Mouse (Mus musculus): ENCODE data around the gene 1700001L19Rik. TPM values are rescaled to one million over a fixed set of nuclear protein-coding genes. Genes with fewer than 3 reads are reported as not detected.
A peak's percentile ranks its signal among the peaks of the same experiment; 100 is the strongest.
"Not testable (repeated sequence)": the region's sequence is repeated elsewhere in the genome, so short reads cannot be mapped to it uniquely, and the experiment has no call there.

Gene 1700001L19Rik
- polyA plus RNA-seq (2015; fragmentation: Nextera tagmentation; extraction: Ambion mirVana), result 3.9 and 5.6 TPM in 2 replicates

DNA sequence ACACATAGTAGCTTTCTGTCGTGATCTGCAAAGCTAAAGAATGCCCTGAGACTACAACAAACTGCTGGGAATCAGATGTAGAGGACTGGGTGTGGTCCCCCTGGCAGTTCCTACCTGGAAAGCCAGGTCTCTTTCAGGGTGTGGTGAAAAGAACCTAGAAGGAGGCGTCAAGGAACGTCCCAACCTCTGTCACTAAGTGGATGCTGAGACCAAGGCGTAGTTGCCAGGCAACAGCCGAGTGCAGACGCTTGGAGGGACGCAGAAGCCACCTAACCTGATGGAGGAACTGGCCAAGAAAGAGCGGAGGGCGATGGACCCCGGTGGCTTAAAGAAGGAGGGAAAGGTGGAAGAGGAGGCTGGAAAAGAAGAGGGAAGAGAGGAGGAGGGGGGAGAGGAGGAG, at the start of gene 1700001L19Rik:
TSS of gene 1700001L19Rik (plus strand) at position 223 of the 400 bp plus-strand sequence.
- no peaks in the 10 kb centered on the region for H3K27me3 ChIP-seq (replicated peaks; ENCODE audit: control insufficient read depth, insufficient read depth, low read length)
- H3K9ac ChIP-seq (replicated peaks; ENCODE audit: low read depth, low read length), result no peak within 1 kb of the TSS; the same call in 1 of the 2 replicates
- H3K4me1 ChIP-seq (replicated peaks; ENCODE audit: control insufficient read depth, insufficient read depth, low read length), result peaks cover 2% of the 10 kb centered on the region; the same call in 1 of the 2 replicates
- H3K4me3 ChIP-seq (replicated peaks; ENCODE audit: low read length), result peak within 1 kb of the TSS; percentile 32
- no peak for ATAC-seq
- WGBS, result 4% methylated on average over 10 of the region's 10 CpGs
- no peaks in the 10 kb centered on the region for H3K9me3 ChIP-seq (ENCODE audit: control insufficient read depth, low read length)
- peaks cover 11% of the 10 kb centered on the region; the same call in 1 of the 2 replicates for H3K36me3 ChIP-seq (ENCODE audit: control insufficient read depth, insufficient read depth)
- H3K4me2 ChIP-seq (ENCODE audit: low read length), result peak within 1 kb of the TSS; percentile 52
- H3K27ac ChIP-seq (ENCODE audit: low read length), result no peak within 1 kb of the TSS

GRCm38 (mm10) chr13:68553391-68553790, 43.8 kb upstream of the 1700001L19Rik start:
- not testable (repeated sequence) for H3K4me3 ChIP-seq (replicated peaks; ENCODE audit: low read length); H3K36me3 ChIP-seq (ENCODE audit: control insufficient read depth, insufficient read depth); ATAC-seq; H3K9me3 ChIP-seq (ENCODE audit: control insufficient read depth, low read length); H3K27ac ChIP-seq (ENCODE audit: low read length); H3K27me3 ChIP-seq (replicated peaks; ENCODE audit: control insufficient read depth, insufficient read depth, low read length); H3K4me2 ChIP-seq (ENCODE audit: low read length); H3K4me1 ChIP-seq (replicated peaks; ENCODE audit: control insufficient read depth, insufficient read depth, low read length); H3K9ac ChIP-seq (replicated peaks; ENCODE audit: low read depth, low read length)
- 21% methylated on average over 4 of the region's 6 CpGs for WGBS

DNA sequence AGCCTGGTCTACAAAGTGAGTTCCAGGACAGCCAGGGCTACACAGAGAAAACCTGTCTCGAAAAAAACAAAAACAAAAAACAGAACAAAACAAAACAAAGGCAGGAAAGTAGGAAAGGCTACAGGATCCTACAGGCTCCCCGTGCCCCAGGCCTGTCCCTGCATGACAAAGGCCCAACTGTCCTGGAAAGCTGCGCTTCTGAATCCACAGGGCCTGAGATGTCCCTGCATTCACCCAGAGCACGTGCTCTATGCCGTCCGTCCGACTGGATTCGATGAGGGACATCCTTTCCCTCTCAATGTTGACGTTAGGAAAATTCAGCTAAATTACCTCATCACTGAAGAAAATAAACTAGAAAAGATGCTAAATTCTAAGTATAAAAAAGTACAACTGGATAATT, 29.1 kb upstream of the 1700001L19Rik start:
- Histone ChIP-seq H3K9ac (replicated peaks; ENCODE audit: low read depth, low read length) (no peak overlapping the region), H3K27me3 (replicated peaks; ENCODE audit: control insufficient read depth, insufficient read depth, low read length) (no peaks in the 10 kb centered on the region), H3K27ac (ENCODE audit: low read length) (no peak overlapping the region), H3K9me3 (ENCODE audit: control insufficient read depth, low read length) (no peaks in the 10 kb centered on the region), H3K36me3 (ENCODE audit: control insufficient read depth, insufficient read depth) (peaks cover 38% of the 10 kb centered on the region), H3K4me1 (replicated peaks; ENCODE audit: control insufficient read depth, insufficient read depth, low read length) (no peaks in the 10 kb centered on the region), H3K4me2 (ENCODE audit: low read length) (no peak overlapping the region), H3K4me3 (replicated peaks; ENCODE audit: low read length) (no peak overlapping the region)
- 95% methylated on average over 9 of the region's 9 CpGs for WGBS
- no peak for ATAC-seq

DNA sequence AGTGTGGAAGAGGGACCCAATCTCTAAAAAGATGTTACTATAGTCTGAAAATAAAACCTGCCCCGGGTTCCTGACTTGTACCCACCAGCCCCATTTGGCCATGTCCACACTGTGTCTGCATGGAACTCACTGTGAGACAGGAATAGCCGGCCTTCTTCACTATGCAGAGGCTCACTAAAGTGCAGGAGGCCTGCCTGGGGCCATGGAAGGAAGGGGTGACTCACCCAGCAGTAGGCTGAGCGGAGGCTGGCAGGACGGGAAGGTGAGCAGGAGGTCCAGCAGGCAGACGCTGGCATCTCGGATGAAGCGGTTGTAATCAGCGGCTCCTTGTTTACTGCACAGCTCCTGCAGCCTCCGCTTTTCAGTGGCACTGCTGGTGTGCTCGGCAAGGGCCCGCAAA, 28.7 kb upstream of the 1700001L19Rik start:
- no peak for ATAC-seq
- H3K27me3 ChIP-seq (replicated peaks; ENCODE audit: control insufficient read depth, insufficient read depth, low read length), result no peaks in the 10 kb centered on the region
- H3K4me1 ChIP-seq (replicated peaks; ENCODE audit: control insufficient read depth, insufficient read depth, low read length), result no peaks in the 10 kb centered on the region
- 95% methylated on average over 11 of the region's 11 CpGs for WGBS
- no peak overlapping the region for H3K9ac ChIP-seq (replicated peaks; ENCODE audit: low read depth, low read length)
- H3K4me3 ChIP-seq (replicated peaks; ENCODE audit: low read length), result no peak overlapping the region
- H3K27ac ChIP-seq (ENCODE audit: low read length), result no peak overlapping the region
- peaks cover 34% of the 10 kb centered on the region for H3K36me3 ChIP-seq (ENCODE audit: control insufficient read depth, insufficient read depth)
- no peaks in the 10 kb centered on the region for H3K9me3 ChIP-seq (ENCODE audit: control insufficient read depth, low read length)
- H3K4me2 ChIP-seq (ENCODE audit: low read length), result no peak overlapping the region

DNA sequence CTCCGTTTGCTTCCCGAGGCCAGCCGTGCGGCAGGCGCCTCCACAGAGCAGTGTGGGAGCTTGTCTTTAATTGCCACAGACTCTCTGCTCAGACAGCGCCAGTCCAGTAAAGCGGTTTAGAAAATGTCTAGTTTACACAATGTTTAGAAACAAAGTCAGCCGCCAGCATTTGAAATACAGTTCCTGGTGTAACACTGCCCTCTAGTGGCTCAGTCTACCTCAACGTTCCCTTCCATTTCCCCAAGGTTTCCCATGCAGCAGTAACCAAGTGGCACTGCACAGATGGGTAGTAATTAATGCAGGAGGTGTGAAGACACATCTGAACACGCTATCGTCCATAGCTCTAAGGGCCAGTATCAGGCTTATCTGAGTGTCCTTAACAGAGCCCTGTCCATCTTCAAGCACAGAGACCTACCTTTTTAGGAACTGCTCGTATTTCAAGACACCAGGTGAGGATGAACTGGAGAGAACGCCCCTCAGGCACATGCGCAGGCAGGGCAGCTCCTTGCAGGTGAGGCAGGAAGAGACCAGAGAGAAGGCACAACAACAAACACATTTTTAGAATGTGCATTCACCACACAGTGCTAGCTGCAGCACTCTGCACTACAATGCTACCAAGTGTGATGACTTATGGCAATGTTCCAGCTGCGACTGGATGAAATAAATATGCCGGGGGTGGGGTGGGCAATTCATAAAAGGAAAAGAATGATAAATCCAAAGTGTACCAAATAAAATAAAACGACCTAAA, 27.5 kb upstream of the 1700001L19Rik start:
- Histone ChIP-seq H3K4me1 (replicated peaks; ENCODE audit: control insufficient read depth, insufficient read depth, low read length) (no peaks in the 10 kb centered on the region), H3K4me3 (replicated peaks; ENCODE audit: low read length) (no peak overlapping the region), H3K36me3 (ENCODE audit: control insufficient read depth, insufficient read depth) (peaks cover 29% of the 10 kb centered on the region), H3K9me3 (ENCODE audit: control insufficient read depth, low read length) (no peaks in the 10 kb centered on the region), H3K4me2 (ENCODE audit: low read length) (no peak overlapping the region), H3K27ac (ENCODE audit: low read length) (no peak overlapping the region), H3K9ac (replicated peaks; ENCODE audit: low read depth, low read length) (no peak overlapping the region), H3K27me3 (replicated peaks; ENCODE audit: control insufficient read depth, insufficient read depth, low read length) (no peaks in the 10 kb centered on the region)
- ATAC-seq, result peak; percentile 81
- WGBS, result 56% methylated on average over 17 of the region's 17 CpGs

DNA sequence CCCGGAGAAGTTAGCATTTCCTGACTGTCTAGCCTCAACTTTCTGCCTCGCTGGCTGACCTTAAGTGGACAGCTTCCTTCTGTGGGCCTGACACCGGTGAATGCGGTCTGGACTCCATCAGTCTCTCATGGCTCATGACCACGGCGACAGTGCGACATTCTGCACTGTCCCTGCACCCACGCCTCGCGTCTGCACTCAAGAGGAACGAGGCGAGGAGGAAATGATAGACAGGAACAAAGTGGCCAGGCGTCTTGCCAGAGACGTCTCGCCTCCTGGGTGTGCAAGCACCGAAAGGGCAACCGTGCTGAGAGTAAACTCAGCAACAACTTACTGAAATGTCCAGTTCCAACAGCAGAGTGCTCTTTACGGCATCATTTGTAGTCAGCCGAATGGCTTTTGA, 25.0 kb upstream of the 1700001L19Rik start:
- Histone ChIP-seq H3K4me2 (ENCODE audit: low read length) (no peak overlapping the region), H3K36me3 (ENCODE audit: control insufficient read depth, insufficient read depth) (peaks cover 21% of the 10 kb centered on the region), H3K27ac (ENCODE audit: low read length) (no peak overlapping the region), H3K4me1 (replicated peaks; ENCODE audit: control insufficient read depth, insufficient read depth, low read length) (no peaks in the 10 kb centered on the region), H3K4me3 (replicated peaks; ENCODE audit: low read length) (no peak overlapping the region), H3K9me3 (ENCODE audit: control insufficient read depth, low read length) (no peaks in the 10 kb centered on the region), H3K27me3 (replicated peaks; ENCODE audit: control insufficient read depth, insufficient read depth, low read length) (no peaks in the 10 kb centered on the region), H3K9ac (replicated peaks; ENCODE audit: low read depth, low read length) (no peak overlapping the region)
- 97% methylated on average over 19 of the region's 19 CpGs for WGBS
- ATAC-seq, result no peak

DNA sequence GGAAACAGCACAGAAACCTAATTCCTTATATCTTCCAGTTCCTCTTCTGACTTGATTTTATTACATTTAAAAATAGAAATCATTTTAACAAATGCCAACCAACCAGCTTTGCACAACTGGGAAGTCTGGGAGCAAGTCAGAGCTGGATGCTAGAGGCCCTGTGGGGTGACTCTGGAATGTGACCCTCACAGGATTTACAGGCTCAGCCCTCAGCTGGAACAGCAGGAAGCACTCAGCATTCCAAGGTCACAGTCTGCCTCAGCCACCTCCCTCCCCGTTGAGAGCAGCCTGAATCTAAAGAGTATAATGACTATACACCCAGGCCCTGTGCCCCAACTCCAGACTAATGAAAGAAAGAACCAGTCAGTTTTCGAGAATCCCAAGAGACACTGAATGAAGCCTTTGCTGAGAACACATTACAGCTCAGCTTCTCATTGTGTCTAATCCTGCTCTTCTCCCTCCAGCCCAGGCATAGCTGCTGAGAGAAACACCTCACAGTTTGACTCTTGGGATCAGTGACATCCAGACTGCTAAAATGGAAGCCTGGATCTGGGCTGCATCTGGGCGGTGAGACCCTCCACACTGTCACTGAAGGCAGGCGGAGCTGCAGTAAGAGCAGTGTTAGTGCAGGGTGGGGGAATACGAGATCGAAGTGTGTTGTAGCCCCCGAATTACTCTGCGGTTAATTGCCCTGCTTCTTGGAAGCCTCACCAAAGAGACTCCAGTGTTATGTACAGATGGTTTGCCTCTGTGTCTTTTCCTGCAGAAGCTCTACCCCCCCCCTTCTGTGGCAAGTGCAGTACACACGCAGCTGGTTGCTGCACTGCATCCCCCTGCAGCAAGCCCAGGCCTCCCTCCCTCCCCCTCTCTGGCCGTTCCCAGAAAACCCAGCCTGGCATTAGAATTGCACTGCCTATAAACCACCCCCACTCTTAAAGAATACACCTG, 24.0 kb upstream of the 1700001L19Rik start:
- H3K27ac ChIP-seq (ENCODE audit: low read length), result no peak overlapping the region

DNA sequence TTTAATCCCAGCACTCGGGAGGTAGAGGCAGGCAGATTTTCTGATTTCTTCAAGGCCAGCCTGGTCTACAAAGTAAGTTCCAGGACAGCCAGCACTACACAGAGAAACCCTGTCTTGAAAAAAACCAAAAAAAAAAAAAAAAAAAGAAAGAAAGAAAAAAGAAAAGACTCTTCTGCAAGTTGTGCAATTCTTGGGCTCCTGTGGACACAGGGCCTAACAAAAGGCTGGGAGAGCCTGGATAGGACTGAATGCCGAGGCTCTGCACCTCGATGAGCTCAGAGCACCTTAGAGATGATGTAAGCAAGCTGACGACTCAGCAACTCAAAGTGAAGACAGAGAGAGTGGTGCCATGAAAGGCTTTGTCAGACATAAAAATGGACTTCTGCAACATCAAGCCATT, 22.8 kb upstream of the 1700001L19Rik start:
- 76% methylated on average over 4 of the region's 4 CpGs for WGBS
- H3K27ac ChIP-seq (ENCODE audit: low read length), result no peak overlapping the region
- H3K9me3 ChIP-seq (ENCODE audit: control insufficient read depth, low read length), result no peaks in the 10 kb centered on the region
- H3K36me3 ChIP-seq (ENCODE audit: control insufficient read depth, insufficient read depth), result peaks cover 19% of the 10 kb centered on the region
- H3K4me3 ChIP-seq (replicated peaks; ENCODE audit: low read length), result no peak overlapping the region
- H3K4me2 ChIP-seq (ENCODE audit: low read length), result no peak overlapping the region
- no peaks in the 10 kb centered on the region for H3K4me1 ChIP-seq (replicated peaks; ENCODE audit: control insufficient read depth, insufficient read depth, low read length)
- H3K9ac ChIP-seq (replicated peaks; ENCODE audit: low read depth, low read length), result no peak overlapping the region
- ATAC-seq, result no peak
- no peaks in the 10 kb centered on the region for H3K27me3 ChIP-seq (replicated peaks; ENCODE audit: control insufficient read depth, insufficient read depth, low read length)

More for the DNA sequence above, 24.0 kb upstream of the 1700001L19Rik start:
- Histone ChIP-seq H3K36me3 (ENCODE audit: control insufficient read depth, insufficient read depth) (peaks cover 23% of the 10 kb centered on the region), H3K4me2 (ENCODE audit: low read length) (no peak overlapping the region), H3K9ac (replicated peaks; ENCODE audit: low read depth, low read length) (no peak overlapping the region), H3K9me3 (ENCODE audit: control insufficient read depth, low read length) (no peaks in the 10 kb centered on the region), H3K27me3 (replicated peaks; ENCODE audit: control insufficient read depth, insufficient read depth, low read length) (no peaks in the 10 kb centered on the region), H3K4me1 (replicated peaks; ENCODE audit: control insufficient read depth, insufficient read depth, low read length) (no peaks in the 10 kb centered on the region), H3K4me3 (replicated peaks; ENCODE audit: low read length) (no peak overlapping the region)
- no peak for ATAC-seq
- 60% methylated on average over 10 of the region's 10 CpGs for WGBS

GRCm38 (mm10) chr13:68577945-68578344, 19.3 kb upstream of the 1700001L19Rik start:
- Histone ChIP-seq H3K36me3 (ENCODE audit: control insufficient read depth, insufficient read depth) (0 out of 2 replicates have a peak, but pooled peaks cover 8% of the 10 kb centered on the region), H3K4me3 (replicated peaks; ENCODE audit: low read length) (no peak overlapping the region), H3K27me3 (replicated peaks; ENCODE audit: control insufficient read depth, insufficient read depth, low read length) (no peaks in the 10 kb centered on the region), H3K4me1 (replicated peaks; ENCODE audit: control insufficient read depth, insufficient read depth, low read length) (peaks cover 16% of the 10 kb centered on the region), H3K27ac (ENCODE audit: low read length) (no peak overlapping the region), H3K9ac (replicated peaks; ENCODE audit: low read depth, low read length) (no peak overlapping the region), H3K9me3 (ENCODE audit: control insufficient read depth, low read length) (no peaks in the 10 kb centered on the region), H3K4me2 (ENCODE audit: low read length) (no peak overlapping the region)
- 79% methylated on average over 7 of the region's 7 CpGs for WGBS
- no peak for ATAC-seq

All from forebrain, embryonic 16.5 days (tissue).